8 mouse cellular contexts compared by ENCODE assay signal in the genomic region with DNA sequence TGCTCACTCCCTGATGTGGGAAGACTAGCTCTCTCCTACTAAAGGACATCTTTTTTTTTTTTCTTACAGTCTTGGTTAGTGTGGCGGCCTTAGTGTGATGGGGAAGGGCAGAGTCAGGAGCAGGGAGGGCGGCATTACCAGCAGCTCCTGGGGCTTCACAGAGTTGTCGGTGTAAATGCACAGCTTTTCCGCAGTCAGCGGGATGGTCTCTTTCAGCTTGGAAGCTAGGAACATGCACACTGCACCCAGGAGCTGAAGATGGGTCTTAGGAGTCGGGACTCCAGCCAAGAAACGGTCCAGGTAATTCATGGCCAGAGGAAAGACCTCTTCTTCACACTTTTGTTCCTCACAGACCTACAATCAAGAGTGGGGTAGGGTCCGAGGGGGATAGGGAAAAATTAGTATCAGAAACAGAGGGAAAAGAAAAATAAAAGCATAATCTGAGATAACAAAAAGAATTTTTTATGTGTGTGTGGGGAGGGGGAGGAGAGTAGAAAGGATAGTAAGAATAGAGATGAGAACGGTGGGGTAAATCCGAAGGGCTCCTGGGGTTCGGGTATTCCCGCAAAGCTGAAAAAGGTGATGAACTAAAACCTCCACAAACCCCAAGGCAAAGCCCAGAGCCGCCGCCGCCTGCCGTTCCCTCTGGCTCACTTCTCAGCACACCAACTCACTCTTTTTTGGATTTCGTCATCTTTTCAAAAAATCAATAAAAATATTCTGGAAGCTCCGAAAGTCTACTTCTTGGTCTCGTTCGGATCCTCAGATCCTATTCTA. TPM values are rescaled to one million over a fixed set of nuclear protein-coding genes. Genes with fewer than 3 reads are reported as not detected.
DNase-seq lines count a peak whose midpoint lies in the region; ATAC-seq lines count a peak whose summit lies in the region.

No protein-coding gene starts in this region.

- peak overlapping the region; percentile 76 for H3K4me3 ChIP-seq in kidney, embryonic 14.5 days (ENCODE audit: low read length)
- H3K4me3 ChIP-seq in heart, embryonic 10.5 days: peak overlapping the region; percentile 75
- peak overlapping the region; percentile 84 for H3K4me3 ChIP-seq in limb, embryonic 11.5 days (ENCODE audit: low read depth, low read length)

- H3K36me3 ChIP-seq in kidney, embryonic 14.5 days (ENCODE audit: control insufficient read depth, insufficient read depth, low read length): peaks cover 32% of the 10 kb centered on the region
- H3K36me3 ChIP-seq in heart, embryonic 10.5 days: peaks cover 36% of the 10 kb centered on the region
- H3K36me3 ChIP-seq in limb, embryonic 11.5 days (ENCODE audit: control insufficient read depth, insufficient read depth, low read length): peaks cover 11% of the 10 kb centered on the region

- peak overlapping the region; percentile 71; the same call in 1 of the 2 replicates for H3K27ac ChIP-seq in kidney, embryonic 14.5 days (ENCODE audit: low read depth, low read length)
- H3K27ac ChIP-seq in heart, embryonic 10.5 days: peak overlapping the region; percentile 98
- H3K27ac ChIP-seq in limb, embryonic 11.5 days (replicated peaks; ENCODE audit: low read depth, low read length): peak overlapping the region; percentile 58; the same call in 1 of the 2 replicates

- H3K9ac ChIP-seq in kidney, embryonic 14.5 days (ENCODE audit: low read depth, low read length): peak overlapping the region; percentile 86
- H3K9ac ChIP-seq in limb, embryonic 11.5 days (ENCODE audit: low read length): peak overlapping the region; percentile 96

- 4% methylated on average over 20 of the region's 20 CpGs for WGBS in kidney, embryonic 14.5 days
- 6% methylated on average over 20 of the region's 20 CpGs for WGBS in heart, embryonic 10.5 days
- WGBS in limb, embryonic 11.5 days: 4% methylated on average over 20 of the region's 20 CpGs

- no peak for DNase-seq in kidney, adult 8-10 months
- DNase-seq in adrenal gland, postnatal 10 days: peak; percentile 66
- DNase-seq in heart, embryonic 10.5 days (ENCODE audit: low spot score): peak; percentile 75
- peak; percentile 64 for DNase-seq in limb, embryonic 11.5 days (ENCODE audit: low spot score)
- DNase-seq in naive thymus-derived CD4-positive, alpha-beta T cell, adult 2 months (ENCODE audit: low read depth): peak; percentile 47
- DNase-seq in gastrocnemius, postnatal 25 days: no peak
- no peak for DNase-seq in cerebellum, adult 11-12 months

- peak overlapping the region; percentile 79 for H3K4me2 ChIP-seq in kidney, embryonic 14.5 days (replicated peaks; ENCODE audit: low read depth, low read length)
- H3K4me2 ChIP-seq in limb, embryonic 11.5 days (ENCODE audit: low read depth, severe bottlenecking): peak overlapping the region; percentile 87

- H3K9me3 ChIP-seq in kidney, embryonic 14.5 days (ENCODE audit: control insufficient read depth, low read length): no peaks in the 10 kb centered on the region
- H3K9me3 ChIP-seq in heart, embryonic 10.5 days: no peaks in the 10 kb centered on the region
- H3K9me3 ChIP-seq in limb, embryonic 11.5 days (ENCODE audit: control insufficient read depth, low read length): no peaks in the 10 kb centered on the region

- no peaks in the 10 kb centered on the region for H3K27me3 ChIP-seq in kidney, embryonic 14.5 days (ENCODE audit: control insufficient read depth, insufficient read depth, low read length)
- no peaks in the 10 kb centered on the region for H3K27me3 ChIP-seq in heart, embryonic 10.5 days (ENCODE audit: insufficient read depth, poor library complexity, severe bottlenecking)
- H3K27me3 ChIP-seq in limb, embryonic 11.5 days (ENCODE audit: control insufficient read depth, insufficient read depth, low read length): no peaks in the 10 kb centered on the region

- ATAC-seq in kidney, embryonic 14.5 days (ENCODE audit: low FRiP score, low TSS enrichment): no peak
- ATAC-seq in limb, embryonic 11.5 days (ENCODE audit: insufficient number of reproducible peaks, low FRiP score, low TSS enrichment, low read depth): no peak

- H3K4me1 ChIP-seq in kidney, embryonic 14.5 days (ENCODE audit: control insufficient read depth, insufficient read depth, low read length): peaks cover 24% of the 10 kb centered on the region
- H3K4me1 ChIP-seq in heart, embryonic 10.5 days: peaks cover 72% of the 10 kb centered on the region
- H3K4me1 ChIP-seq in limb, embryonic 11.5 days (ENCODE audit: control insufficient read depth, insufficient read depth, low read length): peaks cover 18% of the 10 kb centered on the region

RNA-seq across cellular contexts. Expression of gene Ccnd2, which starts 3.3 kb away (rescaled TPM):
- polyA plus RNA-seq in kidney, embryonic 14.5 days (2014; fragmentation: Nextera tagmentation; extraction: Ambion mirVana): 793 and 904 TPM in 2 replicates
- 100 to 1,000 TPM; 177 to 178 TPM for total RNA-seq in adrenal gland, postnatal 10 days (2021)
- 914 and 924 TPM in 2 replicates for polyA plus RNA-seq in heart, embryonic 10.5 days (2016; fragmentation: Nextera tagmentation; extraction: Ambion mirVana)
- 1,093 and 1,097 TPM in 2 replicates for polyA plus RNA-seq in limb, embryonic 11.5 days (2014; fragmentation: Nextera tagmentation; extraction: Ambion mirVana)
- total RNA-seq in gastrocnemius, postnatal 25 days (2021): 10 to 100 TPM; 17.1 to 35.7 TPM

RNA-seq across cellular contexts. Expression of gene Tigar, which starts 39.4 kb away (rescaled TPM):
- 1.2 and 2.6 TPM in 2 replicates for polyA plus RNA-seq in kidney, embryonic 14.5 days (2014; fragmentation: Nextera tagmentation; extraction: Ambion mirVana)
- 10 to 100 TPM; 12.5 to 16.2 TPM for total RNA-seq in adrenal gland, postnatal 10 days (2021)
- 9.0 and 12.6 TPM in 2 replicates for polyA plus RNA-seq in heart, embryonic 10.5 days (2016; fragmentation: Nextera tagmentation; extraction: Ambion mirVana)
- polyA plus RNA-seq in limb, embryonic 11.5 days (2014; fragmentation: Nextera tagmentation; extraction: Ambion mirVana): 4.3 and 4.5 TPM in 2 replicates
- 10 to 100 TPM; 40.9 to 48.8 TPM for total RNA-seq in gastrocnemius, postnatal 25 days (2021)

Comparison
In these comparisons a context has a peak if more than half of its experiments do, and no peak if none do; other contexts are left out.
1. DNase-seq: peak in adrenal gland, postnatal 10 days (single experiment), heart, embryonic 10.5 days (single experiment), limb, embryonic 11.5 days (single experiment) and naive thymus-derived CD4-positive, alpha-beta T cell, adult 2 months (single experiment); none in kidney, adult 8-10 months (0 of 2), gastrocnemius, postnatal 25 days (single experiment) and cerebellum, adult 11-12 months (single experiment).
2. Peak in every context shown above with its lines, with median percentiles within 50 percentile points of each other: H3K27ac ChIP-seq and H3K4me3 ChIP-seq.